Mouse (Mus musculus): ENCODE data around the gene Bean1. TPM values are rescaled to one million over a fixed set of nuclear protein-coding genes. Genes with fewer than 3 reads are reported as not detected.

Gene Bean1
- polyA plus RNA-seq, 1 experiment from 2014 or later = 1.4 TPM

- no peak overlapping the region for H3K4me3 ChIP-seq
- no peak overlapping the region for H3K27ac ChIP-seq
- H3K27me3 ChIP-seq = no peaks in the 10 kb centered on the region
- ATAC-seq (ENCODE audit: insufficient number of reproducible peaks, insufficient read depth, low FRiP score, low TSS enrichment, low read depth) = no peak
- H3K36me3 ChIP-seq = no peaks in the 10 kb centered on the region
- H3K4me1 ChIP-seq = no peaks in the 10 kb centered on the region
- no peak overlapping the region for H3K4me2 ChIP-seq
- no peaks in the 10 kb centered on the region for H3K9me3 ChIP-seq
- no peak overlapping the region for H3K9ac ChIP-seq
- WGBS = 91% methylated on average over 25 of the region's 25 CpGs
Observed at GRCm38 (mm10) chr8:104142415-104142814, 27.8 kb upstream of the Bean1 start.

- ATAC-seq (ENCODE audit: insufficient number of reproducible peaks, insufficient read depth, low FRiP score, low TSS enrichment, low read depth) = peak; percentile 12; the same call in 1 of the 2 replicates
- no peak overlapping the region for H3K27ac ChIP-seq
- H3K4me1 ChIP-seq = no peaks in the 10 kb centered on the region
- H3K9me3 ChIP-seq = no peaks in the 10 kb centered on the region
- H3K4me3 ChIP-seq = no peak overlapping the region
- H3K27me3 ChIP-seq = no peaks in the 10 kb centered on the region
- H3K36me3 ChIP-seq = no peaks in the 10 kb centered on the region
- H3K4me2 ChIP-seq = no peak overlapping the region
- 75% methylated on average over 4 of the region's 4 CpGs for WGBS
- no peak overlapping the region for H3K9ac ChIP-seq
Observed at GRCm38 (mm10) chr8:104143379-104143778, 26.9 kb upstream of the Bean1 start.

- Histone ChIP-seq H3K36me3 (no peaks in the 10 kb centered on the region), H3K9me3 (no peaks in the 10 kb centered on the region), H3K4me1 (no peaks in the 10 kb centered on the region), H3K27ac (no peak overlapping the region), H3K4me2 (no peak overlapping the region), H3K27me3 (no peaks in the 10 kb centered on the region), H3K4me3 (no peak overlapping the region), H3K9ac (no peak overlapping the region)
- ATAC-seq (ENCODE audit: insufficient number of reproducible peaks, insufficient read depth, low FRiP score, low TSS enrichment, low read depth) = no peak
- 81% methylated on average over 13 of the region's 13 CpGs for WGBS
Observed at GRCm38 (mm10) chr8:104144434-104145216, 25.6 kb upstream of the Bean1 start.

GRCm38 (mm10) chr8:104145981-104146689 is 24.1 kb upstream of the Bean1 start:
- no peak for ATAC-seq (ENCODE audit: insufficient number of reproducible peaks, insufficient read depth, low FRiP score, low TSS enrichment, low read depth)

GRCm38 (mm10) chr8:104146717-104147494 is 23.3 kb upstream of the Bean1 start:
- no peaks in the 10 kb centered on the region for H3K36me3 ChIP-seq
- no peak for ATAC-seq (ENCODE audit: insufficient number of reproducible peaks, insufficient read depth, low FRiP score, low TSS enrichment, low read depth)
- 87% methylated on average over 15 of the region's 15 CpGs for WGBS

More at GRCm38 (mm10) chr8:104145981-104146689, 24.1 kb upstream of the Bean1 start:
- no peak overlapping the region for H3K4me2 ChIP-seq
- H3K4me1 ChIP-seq = no peaks in the 10 kb centered on the region
- H3K27ac ChIP-seq = no peak overlapping the region
- no peak overlapping the region for H3K9ac ChIP-seq
- H3K9me3 ChIP-seq = no peaks in the 10 kb centered on the region
- H3K4me3 ChIP-seq = no peak overlapping the region
- no peaks in the 10 kb centered on the region for H3K27me3 ChIP-seq
- no peaks in the 10 kb centered on the region for H3K36me3 ChIP-seq
- 33% methylated on average over 15 of the region's 15 CpGs for WGBS

GRCm38 (mm10) chr8:104147947-104148346 is 22.3 kb upstream of the Bean1 start:
- H3K36me3 ChIP-seq = no peaks in the 10 kb centered on the region
- H3K4me2 ChIP-seq = no peak overlapping the region
- H3K4me3 ChIP-seq = no peak overlapping the region
- H3K9ac ChIP-seq = no peak overlapping the region
- WGBS = 95% methylated on average over 2 of the region's 2 CpGs
- H3K4me1 ChIP-seq = no peaks in the 10 kb centered on the region
- ATAC-seq (ENCODE audit: insufficient number of reproducible peaks, insufficient read depth, low FRiP score, low TSS enrichment, low read depth) = 0 out of 2 replicates have a peak, but pooled peaks have one; percentile 32
- H3K9me3 ChIP-seq = no peaks in the 10 kb centered on the region
- no peaks in the 10 kb centered on the region for H3K27me3 ChIP-seq
- H3K27ac ChIP-seq = no peak overlapping the region

More at GRCm38 (mm10) chr8:104146717-104147494, 23.3 kb upstream of the Bean1 start:
- Histone ChIP-seq H3K4me1 (no peaks in the 10 kb centered on the region), H3K27me3 (no peaks in the 10 kb centered on the region), H3K27ac (no peak overlapping the region), H3K9me3 (no peaks in the 10 kb centered on the region), H3K4me3 (no peak overlapping the region), H3K9ac (no peak overlapping the region), H3K4me2 (no peak overlapping the region)

- Histone ChIP-seq H3K4me3 (no peak overlapping the region), H3K36me3 (no peaks in the 10 kb centered on the region), H3K9me3 (no peaks in the 10 kb centered on the region), H3K27me3 (no peaks in the 10 kb centered on the region; the same call in 1 of the 2 replicates), H3K27ac (no peak overlapping the region), H3K4me2 (no peak overlapping the region), H3K4me1 (no peaks in the 10 kb centered on the region), H3K9ac (no peak overlapping the region)
- ATAC-seq (ENCODE audit: insufficient number of reproducible peaks, insufficient read depth, low FRiP score, low TSS enrichment, low read depth) = no peak
- WGBS = 52% methylated on average over 5 of the region's 5 CpGs
Observed at GRCm38 (mm10) chr8:104160731-104161130, 9.5 kb upstream of the Bean1 start.

GRCm38 (mm10) chr8:104169461-104169860 is 781 bp upstream of the Bean1 start:
- no peak overlapping the region for H3K9ac ChIP-seq
- H3K4me2 ChIP-seq = no peak overlapping the region
- no peak for ATAC-seq (ENCODE audit: insufficient number of reproducible peaks, insufficient read depth, low FRiP score, low TSS enrichment, low read depth)
- no peaks in the 10 kb centered on the region for H3K36me3 ChIP-seq
- H3K4me1 ChIP-seq = peaks cover 9% of the 10 kb centered on the region; the same call in 1 of the 2 replicates
- H3K9me3 ChIP-seq = no peaks in the 10 kb centered on the region
- H3K27me3 ChIP-seq = peaks cover 53% of the 10 kb centered on the region
- no peak overlapping the region for H3K27ac ChIP-seq
- no peak overlapping the region for H3K4me3 ChIP-seq
- WGBS = 71% methylated on average over 3 of the region's 3 CpGs

- no peaks in the 10 kb centered on the region for H3K36me3 ChIP-seq
- peak overlapping the region; percentile 96 for H3K4me2 ChIP-seq
- no peak overlapping the region for H3K27ac ChIP-seq
- H3K4me1 ChIP-seq = peaks cover 9% of the 10 kb centered on the region; the same call in 1 of the 2 replicates
- H3K4me3 ChIP-seq = peak overlapping the region; percentile 62
- 6% methylated on average over 32 of the region's 32 CpGs for WGBS
- peaks cover 53% of the 10 kb centered on the region for H3K27me3 ChIP-seq
- peak overlapping the region; percentile 80 for H3K9ac ChIP-seq
- no peaks in the 10 kb centered on the region for H3K9me3 ChIP-seq
- ATAC-seq (ENCODE audit: insufficient number of reproducible peaks, insufficient read depth, low FRiP score, low TSS enrichment, low read depth) = no peak
Observed at GRCm38 (mm10) chr8:104171050-104171620, 893 bp downstream of the Bean1 start.

- WGBS = 86% methylated on average over 6 of the region's 6 CpGs
- no peak for ATAC-seq (ENCODE audit: insufficient number of reproducible peaks, insufficient read depth, low FRiP score, low TSS enrichment, low read depth)
- peaks cover 9% of the 10 kb centered on the region; the same call in 1 of the 2 replicates for H3K4me1 ChIP-seq
Observed at GRCm38 (mm10) chr8:104172420-104172819, 2.2 kb downstream of the Bean1 start.

More at GRCm38 (mm10) chr8:104172420-104172819, 2.2 kb downstream of the Bean1 start:
- Histone ChIP-seq H3K4me2 (no peak overlapping the region), H3K4me3 (no peak overlapping the region), H3K36me3 (no peaks in the 10 kb centered on the region), H3K9ac (no peak overlapping the region), H3K27me3 (peaks cover 53% of the 10 kb centered on the region), H3K27ac (no peak overlapping the region), H3K9me3 (no peaks in the 10 kb centered on the region)
